Mouse (Mus musculus): ENCODE data around the gene Dennd5a.

DNA sequence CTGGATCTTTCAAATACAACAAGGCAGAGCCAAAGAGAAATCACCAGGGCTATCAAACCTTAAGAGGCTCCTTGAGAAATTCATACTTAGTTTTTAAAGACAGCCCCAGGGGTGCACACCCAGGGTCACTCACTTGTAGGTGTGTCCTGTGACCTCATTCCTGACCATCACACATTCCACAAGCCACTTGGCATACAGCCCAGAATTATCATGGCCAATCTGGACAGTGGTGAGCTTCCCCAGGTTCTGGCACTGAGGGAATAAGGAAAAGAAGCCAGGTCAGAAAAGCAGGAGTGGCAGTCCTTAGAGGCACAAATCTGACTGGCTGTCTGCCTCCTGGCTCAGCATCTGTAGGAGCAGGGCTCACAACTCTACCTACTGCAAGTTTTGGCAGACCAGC, 61.4 kb downstream of the Dennd5a start:
- TF ChIP-seq CTCF (IDR thresholded peaks at IDR 0.05; ENCODE audit: extremely low read depth, insufficient read depth, low read length) (no peak), POLR2A (IDR thresholded peaks at IDR 0.05; ENCODE audit: extremely low read depth, insufficient read depth, low read length) (no peak)
